14 mouse cellular contexts compared by ENCODE assay signal in the genomic region with DNA sequence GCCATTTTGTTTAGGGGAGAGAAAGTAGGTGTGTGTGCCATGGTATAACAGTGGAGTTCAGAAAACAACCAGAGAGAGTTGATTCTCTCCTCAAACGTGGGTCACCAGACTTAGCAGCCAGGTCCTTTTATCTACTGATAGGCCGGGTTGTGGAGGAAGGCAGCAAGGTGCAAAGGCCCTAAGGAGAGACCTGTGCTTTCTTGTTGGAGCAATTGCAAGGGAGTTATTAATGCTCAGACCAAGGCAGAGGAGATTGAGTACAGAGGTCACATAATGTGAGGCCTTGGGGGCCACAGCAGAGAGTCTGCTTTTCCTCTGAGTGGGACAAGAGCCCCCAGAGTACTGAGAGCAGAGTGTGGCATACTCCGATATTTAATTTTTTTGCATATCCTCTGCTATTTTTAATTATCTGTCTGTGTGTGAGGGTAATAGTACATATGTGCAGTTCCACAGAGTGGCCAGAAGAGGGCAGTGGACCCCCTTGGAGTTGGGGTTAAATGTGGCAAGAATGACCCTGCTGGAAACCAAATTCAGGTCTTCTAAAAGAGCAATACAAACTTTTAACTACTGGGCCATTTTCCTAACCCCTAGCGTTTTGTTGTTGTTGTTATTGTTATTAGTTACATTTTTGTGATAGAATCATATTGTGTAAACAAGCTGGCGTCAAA. TPM values are rescaled to one million over a fixed set of nuclear protein-coding genes. Genes with fewer than 3 reads are reported as not detected.
DNase-seq lines count a peak whose midpoint lies in the region; ATAC-seq and TF ChIP-seq lines count a peak whose summit lies in the region.
"Had no signal": no experiment of that assay in that cellular context is flagged by ENCODE, and none has a peak within 500 bp of the region (broad histone marks: within the 10 kb centered on the region; RNA-seq: fewer than 3 reads in every experiment).

No protein-coding gene starts in this region.

- H3K9ac ChIP-seq in lung, postnatal 0 days (replicated peaks; ENCODE audit: low read depth), result no peak overlapping the region
- H3K9ac ChIP-seq: embryonic facial prominence, embryonic 15.5 days; hindbrain, embryonic 15.5 days; limb, embryonic 13.5 days had no signal

- H3K4me3 ChIP-seq in cerebellum, adult 2 months (replicated peaks; ENCODE audit: insufficient read depth, low read depth, low read length), result no peak overlapping the region
- H3K4me3 ChIP-seq in lung, postnatal 0 days (ENCODE audit: low read depth, low read length), result no peak overlapping the region
- no peak overlapping the region for H3K4me3 ChIP-seq in small intestine, adult 2 months (ENCODE audit: low read depth, low read length)
- H3K4me3 ChIP-seq: embryonic facial prominence, embryonic 15.5 days; hindbrain, embryonic 15.5 days; limb, embryonic 13.5 days had no signal

- no peak for TF ChIP-seq POLR2A in cerebellum, adult 2 months (IDR thresholded peaks at IDR 0.05; ENCODE audit: borderline replicate concordance, insufficient read depth, low read length)
- no peak for TF ChIP-seq POLR2A in small intestine, adult 2 months (IDR thresholded peaks at IDR 0.05; ENCODE audit: low read depth, low read length)

- H3K4me2 ChIP-seq in lung, postnatal 0 days (replicated peaks; ENCODE audit: low read depth, low read length), result no peak overlapping the region
- H3K4me2 ChIP-seq: embryonic facial prominence, embryonic 15.5 days; hindbrain, embryonic 15.5 days; limb, embryonic 13.5 days had no signal

- H3K36me3 ChIP-seq in lung, postnatal 0 days (ENCODE audit: insufficient read depth, low read length), result no peaks in the 10 kb centered on the region
- 0 out of 2 replicates have a peak, but pooled peaks cover 1% of the 10 kb centered on the region for H3K36me3 ChIP-seq in small intestine, adult 2 months (ENCODE audit: control insufficient read depth, insufficient read depth, low read length)
- H3K36me3 ChIP-seq: embryonic facial prominence, embryonic 15.5 days; hindbrain, embryonic 15.5 days; limb, embryonic 13.5 days had no signal

- H3K9me3 ChIP-seq in lung, postnatal 0 days (ENCODE audit: low read length), result no peaks in the 10 kb centered on the region
- H3K9me3 ChIP-seq: embryonic facial prominence, embryonic 15.5 days; hindbrain, embryonic 15.5 days; limb, embryonic 13.5 days had no signal

- WGBS in cerebellum, adult 2 months, result 73% methylated on average over 5 of the region's 5 CpGs
- 57% methylated on average over 5 of the region's 5 CpGs for WGBS in lung, postnatal 0 days
- 70% methylated on average over 5 of the region's 5 CpGs for WGBS in small intestine, adult 2 months

- no peaks in the 10 kb centered on the region for H3K4me1 ChIP-seq in cerebellum, adult 2 months (ENCODE audit: control insufficient read depth, insufficient read depth, low read length)
- no peaks in the 10 kb centered on the region for H3K4me1 ChIP-seq in lung, postnatal 0 days (ENCODE audit: insufficient read depth, low read depth, low read length)
- H3K4me1 ChIP-seq in small intestine, adult 2 months (ENCODE audit: control insufficient read depth, insufficient read depth, insufficient read length, low read length), result peaks cover 22% of the 10 kb centered on the region
- H3K4me1 ChIP-seq: embryonic facial prominence, embryonic 15.5 days; hindbrain, embryonic 15.5 days; limb, embryonic 13.5 days had no signal

- H3K27me3 ChIP-seq in cerebellum, adult 2 months (ENCODE audit: control insufficient read depth, insufficient read depth, low read length), result no peaks in the 10 kb centered on the region
- no peaks in the 10 kb centered on the region for H3K27me3 ChIP-seq in lung, postnatal 0 days (replicated peaks; ENCODE audit: insufficient read depth, low read length)
- H3K27me3 ChIP-seq in small intestine, adult 2 months (ENCODE audit: control insufficient read depth, insufficient read depth, low read length), result no peaks in the 10 kb centered on the region
- H3K27me3 ChIP-seq: embryonic facial prominence, embryonic 15.5 days; hindbrain, embryonic 15.5 days had no signal

- TF ChIP-seq CTCF in cerebellum, adult 2 months (IDR thresholded peaks at IDR 0.05; ENCODE audit: borderline replicate concordance, insufficient read depth, low read depth, low read length), result peak; percentile 21; the same call in 1 of the 2 replicates
- peak; percentile 68 for TF ChIP-seq CTCF in lung, postnatal 0 days (IDR thresholded peaks at IDR 0.05)
- TF ChIP-seq CTCF in small intestine, adult 2 months (IDR thresholded peaks at IDR 0.05; ENCODE audit: extremely low read depth, insufficient read length, insufficient replicate concordance, low read depth, low read length), result peak; percentile 58; the same call in 1 of the 2 replicates

- ATAC-seq in lung, postnatal 0 days, result no peak
- ATAC-seq: midbrain, embryonic 16.5 days had no signal

- H3K27ac ChIP-seq in cerebellum, adult 2 months (ENCODE audit: insufficient read depth, low read length), result no peak overlapping the region
- no peak overlapping the region for H3K27ac ChIP-seq in lung, postnatal 0 days (ENCODE audit: low read length)
- no peak overlapping the region for H3K27ac ChIP-seq in small intestine, adult 2 months (ENCODE audit: insufficient read depth, low read depth, low read length)
- H3K27ac ChIP-seq: embryonic facial prominence, embryonic 15.5 days; hindbrain, embryonic 15.5 days; limb, embryonic 13.5 days had no signal

- intact Hi-C loops in gastrocnemius, postnatal 36 days (cut with DNase I), result no loop called here

- no peak for DNase-seq in cerebellum, adult 2 months
- no peak for DNase-seq in cerebellum, adult 9-10 months
- no peak for DNase-seq in lung, postnatal 0 days (ENCODE audit: low spot score)
- DNase-seq in lung, postnatal 10 days, result no peak
- peak; percentile 25 for DNase-seq in c-Kit-positive CD71-positive TER-119-positive erythroid progenitor cells, embryonic 14.5 days (ENCODE audit: low spot score)
- no peak for DNase-seq in ovary, postnatal 36 days (ENCODE audit: low spot score)
- DNase-seq in gastrocnemius, postnatal 36 days, result no peak
- DNase-seq: gastrocnemius, postnatal 10 days; right cerebral cortex, postnatal 4 days had no signal

- no peak for TF ChIP-seq EP300 in lung, postnatal 0 days (IDR thresholded peaks at IDR 0.05)

RNA-seq across cellular contexts. Expression of a gene that starts 27.3 kb away (rescaled TPM):
- polyA plus RNA-seq in cerebellum, adult 2 months (2012; rRNA removed), result 87.4 and 92.8 TPM in 2 replicates
- 93.7 and 109 TPM in 2 replicates for polyA plus RNA-seq in lung, postnatal 0 days (2015; fragmentation: Nextera tagmentation; extraction: Ambion mirVana)
- 17.7 and 33.5 TPM in 2 replicates for polyA plus RNA-seq in small intestine, adult 2 months (2012; rRNA removed)
- 10 to 100 TPM; 57.8 to 63.3 TPM for total RNA-seq in gastrocnemius, postnatal 36 days (2021)
